Mouse (Mus musculus) kidney, embryonic 15.5 days (tissue): ENCODE measurements around the gene Ascc3. TPM values are rescaled to one million over a fixed set of nuclear protein-coding genes. Genes with fewer than 3 reads are reported as not detected.

ENCODE experiments used
- ATAC-seq: fragments of 200-750 bp; cut with Nextera tagmentation; replicated peaks from 2 replicates; pipeline ENCODE4 v1.8.0; 2017; ENCODE audit warnings: moderate TSS enrichment; ENCODE audit not compliant: low FRiP score
- H3K27ac ChIP-seq: fragments of 300-500 bp; sonication (generic); 2 replicates; pipeline ENCODE4 v1.5.1; 2015; ENCODE audit warnings: mild to moderate bottlenecking, inconsistent platforms
- H3K27me3 ChIP-seq: fragments of 300-500 bp; sonication (generic); 2 replicates; pipeline ENCODE4 v1.6.1; 2015; ENCODE audit warnings: inconsistent platforms
- H3K36me3 ChIP-seq: fragments of 300-500 bp; sonication (generic); 2 replicates; pipeline ENCODE4 v1.6.1; 2015; ENCODE audit warnings: inconsistent platforms
- H3K4me1 ChIP-seq: fragments of 300-500 bp; sonication (generic); 2 replicates; pipeline ENCODE4 v1.6.1; 2015; ENCODE audit warnings: inconsistent platforms
- H3K4me2 ChIP-seq: fragments of 300-500 bp; sonication (generic); 2 replicates; pipeline ENCODE4 v1.6.1; 2015; ENCODE audit warnings: moderate library complexity, mild to moderate bottlenecking, inconsistent platforms
- H3K4me3 ChIP-seq: fragments of 300-500 bp; sonication (generic); replicated peaks from 2 replicates; pipeline ENCODE4 v1.5.1; 2015; ENCODE audit warnings: mild to moderate bottlenecking, inconsistent platforms
- H3K9ac ChIP-seq: fragments of 300-500 bp; sonication (generic); 2 replicates; pipeline ENCODE4 v1.6.1; 2015; ENCODE audit warnings: mild to moderate bottlenecking, inconsistent platforms
- H3K9me3 ChIP-seq: fragments of 300-500 bp; sonication (generic); replicated peaks from 2 replicates; pipeline ENCODE4 v1.6.1; 2016; ENCODE audit warnings: inconsistent platforms
- WGBS: fragments of 180-500 bp; shearing (Covaris S2); methylation state at CpG from one replicate; pipeline ENCODE4 v1.1.7; 2015; ENCODE audit warnings: mixed read lengths; 5-methylcytosine and 5-hydroxymethylcytosine counted together
- polyA plus RNA-seq: library from polyadenylated mRNA; unstranded; fragments of >200 nt; fragmentation: Nextera tagmentation; extraction: Ambion mirVana; gene quantifications from 2 replicates; pipeline ENCODE4 v1.2.1, GENCODE M21; 2015

The Ascc3 gene
- 15.7 and 20.8 TPM in 2 replicates for polyA plus RNA-seq

- H3K4me3 ChIP-seq, result peak within 1 kb of the TSS; percentile 86
- H3K27ac ChIP-seq, result peak within 1 kb of the TSS; percentile 94
- peak; percentile 99 for ATAC-seq
- no peaks in the 10 kb centered on the region for H3K4me1 ChIP-seq
- peak within 1 kb of the TSS; percentile 66 for H3K4me2 ChIP-seq
- no peaks in the 10 kb centered on the region for H3K27me3 ChIP-seq
- under 1% methylated on average over 79 of the region's 79 CpGs for WGBS
- H3K9ac ChIP-seq, result peak within 1 kb of the TSS; percentile 74
- no peaks in the 10 kb centered on the region for H3K9me3 ChIP-seq
- no peaks in the 10 kb centered on the region for H3K36me3 ChIP-seq
Observed at GRCm38 (mm10) chr10:50592355-50593293, at the start of gene Ascc3. TSS of gene Ascc3 (plus strand) at chr10:50592669.

GRCm38 (mm10) chr10:50584721-50585120, 7.7 kb upstream of the Ascc3 start:
- Histone ChIP-seq H3K9ac (no peak overlapping the region), H3K27ac (no peak overlapping the region), H3K27me3 (no peaks in the 10 kb centered on the region), H3K9me3 (no peaks in the 10 kb centered on the region), H3K4me1 (no peaks in the 10 kb centered on the region), H3K36me3 (no peaks in the 10 kb centered on the region), H3K4me2 (no peak overlapping the region), H3K4me3 (no peak overlapping the region)
- 69% methylated on average over 1 of the region's 1 CpGs for WGBS
- no peak for ATAC-seq

- Histone ChIP-seq H3K27me3 (no peaks in the 10 kb centered on the region), H3K4me1 (no peaks in the 10 kb centered on the region), H3K4me3 (no peak overlapping the region), H3K36me3 (no peaks in the 10 kb centered on the region), H3K27ac (no peak overlapping the region), H3K9me3 (no peaks in the 10 kb centered on the region), H3K9ac (no peak overlapping the region), H3K4me2 (no peak overlapping the region)
- ATAC-seq, result no peak
- 79% methylated on average over 1 of the region's 1 CpGs for WGBS
Observed at GRCm38 (mm10) chr10:50586556-50586955, 5.9 kb upstream of the Ascc3 start.

- H3K27me3 ChIP-seq, result no peaks in the 10 kb centered on the region
- no peaks in the 10 kb centered on the region for H3K9me3 ChIP-seq
- H3K4me2 ChIP-seq, result peak overlapping the region; percentile 66
- no peak for ATAC-seq
- peak overlapping the region; percentile 86 for H3K4me3 ChIP-seq
- H3K4me1 ChIP-seq, result no peaks in the 10 kb centered on the region
- 0 out of 2 replicates have a peak overlapping the region, but pooled peaks have one; percentile 94 for H3K27ac ChIP-seq
- WGBS, result 74% methylated on average over 12 of the region's 12 CpGs
- H3K36me3 ChIP-seq, result no peaks in the 10 kb centered on the region
- peak overlapping the region; percentile 74; the same call in 1 of the 2 replicates for H3K9ac ChIP-seq
Observed at GRCm38 (mm10) chr10:50593371-50593770, 902 bp downstream of the Ascc3 start.

GRCm38 (mm10) chr10:50595340-50595739, 2.9 kb downstream of the Ascc3 start:
- no peaks in the 10 kb centered on the region for H3K9me3 ChIP-seq
- H3K9ac ChIP-seq, result no peak overlapping the region
- no peaks in the 10 kb centered on the region for H3K27me3 ChIP-seq
- no peak overlapping the region for H3K4me2 ChIP-seq
- H3K27ac ChIP-seq, result no peak overlapping the region
- no peaks in the 10 kb centered on the region for H3K4me1 ChIP-seq
- no peaks in the 10 kb centered on the region for H3K36me3 ChIP-seq
- no peak for ATAC-seq
- H3K4me3 ChIP-seq, result no peak overlapping the region

GRCm38 (mm10) chr10:50604919-50605318, 12.4 kb downstream of the Ascc3 start:
- Histone ChIP-seq H3K9ac (no peak overlapping the region), H3K9me3 (no peaks in the 10 kb centered on the region), H3K4me1 (no peaks in the 10 kb centered on the region), H3K27me3 (no peaks in the 10 kb centered on the region), H3K4me3 (no peak overlapping the region), H3K27ac (no peak overlapping the region), H3K36me3 (no peaks in the 10 kb centered on the region), H3K4me2 (no peak overlapping the region)
- WGBS, result 87% methylated on average over 5 of the region's 5 CpGs
- no peak for ATAC-seq

- H3K4me2 ChIP-seq, result no peak overlapping the region
- WGBS, result 93% methylated on average over 9 of the region's 9 CpGs
- H3K27ac ChIP-seq, result no peak overlapping the region
- H3K4me1 ChIP-seq, result no peaks in the 10 kb centered on the region
- no peak overlapping the region for H3K9ac ChIP-seq
- H3K36me3 ChIP-seq, result peaks cover 9% of the 10 kb centered on the region
- H3K9me3 ChIP-seq, result no peaks in the 10 kb centered on the region
- no peaks in the 10 kb centered on the region for H3K27me3 ChIP-seq
- no peak for ATAC-seq
- H3K4me3 ChIP-seq, result no peak overlapping the region
Observed at GRCm38 (mm10) chr10:50613840-50614239, 21.4 kb downstream of the Ascc3 start.

- WGBS, result 41% methylated on average over 1 of the region's 1 CpGs
- Histone ChIP-seq H3K9ac (no peak overlapping the region), H3K4me3 (no peak overlapping the region), H3K9me3 (no peaks in the 10 kb centered on the region), H3K4me2 (no peak overlapping the region), H3K36me3 (peaks cover 14% of the 10 kb centered on the region), H3K4me1 (no peaks in the 10 kb centered on the region), H3K27ac (no peak overlapping the region), H3K27me3 (no peaks in the 10 kb centered on the region)
- ATAC-seq, result no peak
Observed at GRCm38 (mm10) chr10:50625874-50626273, 33.4 kb downstream of the Ascc3 start.

GRCm38 (mm10) chr10:50639607-50640006, 47.1 kb downstream of the Ascc3 start:
- ATAC-seq, result no peak
- Histone ChIP-seq H3K4me1 (no peaks in the 10 kb centered on the region), H3K27me3 (no peaks in the 10 kb centered on the region)

GRCm38 (mm10) chr10:50650612-50651011, 58.1 kb downstream of the Ascc3 start:
- no peak overlapping the region for H3K27ac ChIP-seq
- ATAC-seq, result no peak
- no peaks in the 10 kb centered on the region for H3K4me1 ChIP-seq
- no peaks in the 10 kb centered on the region for H3K27me3 ChIP-seq
- H3K4me2 ChIP-seq, result no peak overlapping the region
- no peaks in the 10 kb centered on the region for H3K9me3 ChIP-seq
- whole genome bisulfite sequencing, result 80% methylated on average over 8 of the region's 8 CpGs
- no peak overlapping the region for H3K4me3 ChIP-seq
- peaks cover 8% of the 10 kb centered on the region; the same call in 1 of the 2 replicates for H3K36me3 ChIP-seq
- no peak overlapping the region for H3K9ac ChIP-seq

More at GRCm38 (mm10) chr10:50639607-50640006, 47.1 kb downstream of the Ascc3 start:
- WGBS, result 70% methylated on average over 1 of the region's 1 CpGs
- Histone ChIP-seq H3K27ac (no peak overlapping the region), H3K36me3 (peaks cover 5% of the 10 kb centered on the region), H3K9me3 (no peaks in the 10 kb centered on the region), H3K4me3 (no peak overlapping the region), H3K4me2 (no peak overlapping the region), H3K9ac (no peak overlapping the region)

GRCm38 (mm10) chr10:50653551-50653950, 61.1 kb downstream of the Ascc3 start:
- Histone ChIP-seq H3K4me3 (no peak overlapping the region), H3K27me3 (no peaks in the 10 kb centered on the region), H3K36me3 (peaks cover 8% of the 10 kb centered on the region; the same call in 1 of the 2 replicates), H3K4me2 (no peak overlapping the region), H3K9ac (no peak overlapping the region), H3K4me1 (no peaks in the 10 kb centered on the region), H3K27ac (no peak overlapping the region), H3K9me3 (no peaks in the 10 kb centered on the region)
- ATAC-seq, result no peak
- 96% methylated on average over 3 of the region's 3 CpGs for WGBS

GRCm38 (mm10) chr10:50657352-50657751, 64.9 kb downstream of the Ascc3 start:
- H3K4me3 ChIP-seq, result no peak overlapping the region
- no peaks in the 10 kb centered on the region for H3K4me1 ChIP-seq
- H3K9me3 ChIP-seq, result no peaks in the 10 kb centered on the region
- H3K4me2 ChIP-seq, result no peak overlapping the region
- WGBS, result 53% methylated on average over 1 of the region's 1 CpGs
- H3K27ac ChIP-seq, result no peak overlapping the region
- no peak overlapping the region for H3K9ac ChIP-seq
- H3K36me3 ChIP-seq, result peaks cover 8% of the 10 kb centered on the region; the same call in 1 of the 2 replicates
- ATAC-seq, result peak; percentile 75; the same call in 1 of the 2 replicates
- H3K27me3 ChIP-seq, result no peaks in the 10 kb centered on the region
